Mouse (Mus musculus) mesoderm, embryonic 11.5 days (tissue): Measurements from ENCODE around the gene Ccr1l1.

Experiments
- DNase-seq: peaks from one replicate; pipeline ENCODE4 v3.0.0-alpha.2; 2012; ENCODE audit warnings: low read depth, low spot score

Gene Ccr1l1

GRCm38 (mm10) chr9:123960161-123960560, 18.0 kb downstream of the Ccr1l1 start:
- DNase-seq = no peak

- no peak for DNase-seq
Observed at GRCm38 (mm10) chr9:123957911-123958413, 20.2 kb downstream of the Ccr1l1 start.

- no peak for DNase-seq
Observed at GRCm38 (mm10) chr9:123956892-123957291, 21.3 kb downstream of the Ccr1l1 start.

- no peak for DNase-seq
Observed at GRCm38 (mm10) chr9:123953551-123953950, 24.7 kb downstream of the Ccr1l1 start.

GRCm38 (mm10) chr9:123951176-123951575, 27.0 kb downstream of the Ccr1l1 start:
- DNase-seq = no peak

GRCm38 (mm10) chr9:123949432-123949831, 28.8 kb downstream of the Ccr1l1 start:
- no peak for DNase-seq

- no peak for DNase-seq
Observed at GRCm38 (mm10) chr9:123947815-123948214, 30.4 kb downstream of the Ccr1l1 start.

GRCm38 (mm10) chr9:123942025-123942424, 36.2 kb downstream of the Ccr1l1 start:
- DNase-seq = no peak

GRCm38 (mm10) chr9:123941316-123941715, 36.9 kb downstream of the Ccr1l1 start:
- no peak for DNase-seq

- no peak for DNase-seq
Observed at GRCm38 (mm10) chr9:123940628-123941027, 37.6 kb downstream of the Ccr1l1 start.

GRCm38 (mm10) chr9:123940168-123940567, 38.0 kb downstream of the Ccr1l1 start:
- no peak for DNase-seq

- no peak for DNase-seq
Observed at GRCm38 (mm10) chr9:123937989-123938388, 40.2 kb downstream of the Ccr1l1 start.

- DNase-seq = no peak
Observed at GRCm38 (mm10) chr9:123936604-123937280, 41.5 kb downstream of the Ccr1l1 start.

- no peak for DNase-seq
Observed at GRCm38 (mm10) chr9:123935776-123936175, 42.4 kb downstream of the Ccr1l1 start.

GRCm38 (mm10) chr9:123935346-123935745, 42.9 kb downstream of the Ccr1l1 start:
- no peak for DNase-seq

- no peak for DNase-seq
Observed at GRCm38 (mm10) chr9:123933716-123934445, 44.3 kb downstream of the Ccr1l1 start.

GRCm38 (mm10) chr9:123932911-123933675, 45.1 kb downstream of the Ccr1l1 start:
- no peak for DNase-seq

GRCm38 (mm10) chr9:123931761-123932700, 46.2 kb downstream of the Ccr1l1 start:
- no peak for DNase-seq

GRCm38 (mm10) chr9:123930926-123931325, 47.3 kb downstream of the Ccr1l1 start:
- no peak for DNase-seq

GRCm38 (mm10) chr9:123930476-123930875, 47.7 kb downstream of the Ccr1l1 start:
- no peak for DNase-seq

- DNase-seq = no peak
Observed at GRCm38 (mm10) chr9:123929936-123930335, 48.3 kb downstream of the Ccr1l1 start.
